Mouse (Mus musculus): ENCODE measurements at regions not wholly inside any gene's neighbourhood (a gene's known extent, or its start where the extent isn't known, plus 50 kb on each side); places are given as distances from the start of the nearest gene placed in this dataset.
A peak's percentile ranks its signal among the peaks of the same experiment; 100 is the strongest.
"Not testable (repeated sequence)": the region's sequence is repeated elsewhere in the genome, so short reads cannot be mapped to it uniquely, and the experiment has no call there.

DNA sequence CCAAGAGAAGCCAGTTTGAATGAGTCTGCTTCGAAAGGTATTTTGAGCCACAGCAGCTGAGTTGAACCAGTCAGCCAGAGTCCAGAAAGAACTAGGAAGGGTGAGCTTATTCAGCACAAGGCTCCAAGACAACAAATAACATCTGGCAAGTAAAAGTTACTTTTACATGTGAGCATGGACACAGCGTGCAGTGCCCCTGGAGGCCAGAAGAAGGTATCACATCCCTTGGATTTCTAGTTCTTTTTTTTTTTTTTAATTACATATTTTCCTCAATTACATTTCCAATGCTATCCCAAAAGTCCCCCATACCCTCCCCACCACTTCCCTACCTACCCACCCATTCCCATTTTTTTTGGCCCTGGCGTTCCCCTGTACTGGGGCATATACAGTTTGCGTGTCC, 367.4 kb downstream of the Gm9008 start:
- peak; percentile 46; the same call in 1 of the 2 replicates for TF ChIP-seq CTCF (IDR thresholded peaks at IDR 0.05; ENCODE audit: borderline replicate concordance, extremely low read depth, insufficient read depth, insufficient read length)
- not testable (repeated sequence) for DNase-seq (ENCODE audit: low read depth)

DNA sequence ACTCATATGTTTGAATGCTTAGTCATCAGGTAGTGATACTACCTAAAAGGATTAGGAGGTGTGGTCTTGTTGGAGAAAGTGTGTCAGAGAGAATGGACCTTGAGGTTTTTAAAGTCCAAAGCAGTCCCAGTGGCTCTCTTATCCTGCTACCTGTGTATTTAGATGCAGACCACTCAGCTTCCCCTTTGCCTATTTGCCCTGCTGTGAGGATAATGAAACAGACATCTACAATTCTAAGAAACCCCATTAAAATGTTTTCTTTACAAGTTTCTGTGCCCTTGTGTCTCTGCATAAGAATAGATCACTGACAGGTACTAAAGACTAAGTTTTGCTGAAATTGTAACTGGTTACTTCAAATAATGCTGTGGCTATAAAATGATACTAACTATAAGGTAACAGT, 381.8 kb downstream of the Gm9008 start:
- TF ChIP-seq CTCF (IDR thresholded peaks at IDR 0.05; ENCODE audit: borderline replicate concordance, extremely low read depth, insufficient read depth, insufficient read length) (no peak), POLR2A (IDR thresholded peaks at IDR 0.05; ENCODE audit: borderline replicate concordance, extremely low read depth, insufficient read depth, insufficient read length, poor library complexity, severe bottlenecking) (no peak)
- no peak for DNase-seq (ENCODE audit: low read depth)

DNA sequence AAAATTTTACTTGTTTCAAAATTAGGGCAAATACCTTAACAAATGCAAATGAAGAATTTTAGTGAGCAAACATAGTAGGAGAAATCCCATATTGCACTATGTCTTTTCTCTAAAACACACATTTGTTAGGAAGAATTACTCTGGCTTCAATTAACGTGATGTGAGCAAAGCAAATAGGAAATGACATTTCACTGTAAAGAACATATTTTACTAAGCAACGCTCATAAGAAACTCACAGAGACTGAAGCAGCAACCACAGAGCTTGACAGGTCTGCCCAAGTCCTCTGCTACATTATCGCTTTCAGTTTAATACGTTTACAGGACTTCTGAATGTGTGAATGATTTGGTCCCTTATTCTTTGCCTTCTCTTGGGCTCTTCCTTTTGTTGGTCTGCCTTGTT, 383.2 kb downstream of the Gm9008 start:
- DNase-seq (ENCODE audit: low read depth) = no peak
- TF ChIP-seq CTCF (IDR thresholded peaks at IDR 0.05; ENCODE audit: borderline replicate concordance, extremely low read depth, insufficient read depth, insufficient read length) (no peak), POLR2A (IDR thresholded peaks at IDR 0.05; ENCODE audit: borderline replicate concordance, extremely low read depth, insufficient read depth, insufficient read length, poor library complexity, severe bottlenecking) (no peak)

DNA sequence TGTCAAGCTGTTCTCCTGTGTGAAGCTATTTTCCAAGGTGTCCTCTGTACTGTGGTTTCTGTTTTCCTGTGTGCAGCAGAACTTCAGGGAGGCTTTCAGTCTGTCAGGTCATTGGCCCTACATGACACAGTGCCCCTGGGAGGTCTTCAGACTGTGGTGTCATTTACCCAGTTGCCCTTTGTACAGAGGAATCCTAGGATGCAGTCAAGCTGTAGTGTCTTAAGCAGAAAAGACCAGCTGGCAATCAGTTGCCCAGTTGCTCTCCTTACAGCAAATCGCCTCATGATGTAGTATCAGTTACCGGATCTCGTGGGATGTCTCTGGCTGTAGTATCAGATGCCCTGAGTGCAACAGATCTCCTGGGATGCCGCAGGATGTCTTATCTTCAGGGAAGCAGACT, 432.2 kb downstream of the Gm9008 start:
- no peak for DNase-seq (ENCODE audit: low read depth)
- TF ChIP-seq CTCF (IDR thresholded peaks at IDR 0.05; ENCODE audit: borderline replicate concordance, extremely low read depth, insufficient read depth, insufficient read length) (no peak), POLR2A (IDR thresholded peaks at IDR 0.05; ENCODE audit: borderline replicate concordance, extremely low read depth, insufficient read depth, insufficient read length, poor library complexity, severe bottlenecking) (no peak)

DNA sequence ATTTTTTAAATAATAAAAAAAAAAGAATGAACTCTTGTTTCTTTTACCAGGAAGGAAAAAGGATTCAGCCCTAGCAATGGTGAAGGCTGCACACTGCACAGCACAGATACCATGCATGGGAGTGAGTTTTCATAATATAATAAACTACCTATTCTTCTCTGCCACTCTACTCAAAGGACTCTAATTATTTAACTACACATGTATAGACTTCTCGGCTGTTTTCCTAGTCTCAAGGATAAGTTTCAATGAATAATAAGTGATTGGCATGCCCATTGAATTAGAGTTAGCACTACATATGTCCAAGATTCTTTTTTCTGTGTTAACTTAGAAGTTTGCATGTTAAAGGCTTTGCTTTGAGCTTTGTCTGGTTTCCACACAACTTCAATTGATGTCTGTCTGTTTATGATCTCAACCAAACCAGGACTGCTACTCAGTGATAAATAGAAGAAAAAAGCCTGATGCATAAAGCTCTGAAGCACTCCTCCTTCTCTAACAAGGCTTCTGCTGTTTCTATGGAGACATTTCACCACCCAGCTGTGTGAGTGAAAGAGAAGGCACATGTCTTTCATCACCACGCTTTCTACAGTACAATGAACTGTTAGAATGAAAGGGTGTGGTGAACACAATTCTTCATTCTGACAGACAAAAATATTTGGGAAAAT, 444.8 kb downstream of the Gm9008 start:
- DNase-seq (ENCODE audit: low read depth) = peak; percentile 84
- TF ChIP-seq CTCF (IDR thresholded peaks at IDR 0.05; ENCODE audit: borderline replicate concordance, extremely low read depth, insufficient read depth, insufficient read length) = no peak
- TF ChIP-seq POLR2A (IDR thresholded peaks at IDR 0.05; ENCODE audit: borderline replicate concordance, extremely low read depth, insufficient read depth, insufficient read length, poor library complexity, severe bottlenecking) = no peak

DNA sequence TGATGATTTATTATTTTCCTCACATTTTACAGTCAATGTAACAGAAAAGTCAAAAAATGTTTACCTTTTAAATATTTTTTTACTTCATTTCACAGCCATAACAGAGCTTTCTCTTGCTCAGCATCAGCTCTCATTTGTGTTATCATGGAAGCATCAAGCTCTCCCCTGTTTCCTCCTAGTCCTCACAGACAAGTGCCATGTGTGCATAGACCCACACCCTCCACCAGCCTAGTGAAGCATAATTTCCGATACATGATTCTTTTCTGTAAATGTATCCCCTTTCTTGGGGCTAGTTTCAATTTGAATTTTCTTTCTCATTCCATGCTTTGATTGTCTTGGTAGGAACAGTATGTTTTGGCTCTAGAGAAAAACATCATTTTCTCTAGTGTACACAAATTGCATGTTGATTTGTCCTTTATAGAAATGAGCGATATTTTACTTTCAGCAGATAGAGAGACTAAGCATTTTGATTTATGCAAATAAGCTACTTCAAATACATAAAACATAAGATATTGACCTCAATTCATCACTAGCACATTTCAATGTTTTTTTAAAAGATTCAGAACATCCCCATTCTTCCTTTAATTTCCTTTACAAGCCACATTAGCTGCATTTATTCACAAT, 489.7 kb downstream of the Gm9008 start:
- peak; percentile 59 for DNase-seq (ENCODE audit: low read depth)
- TF ChIP-seq CTCF (IDR thresholded peaks at IDR 0.05; ENCODE audit: borderline replicate concordance, extremely low read depth, insufficient read depth, insufficient read length) = no peak
- TF ChIP-seq POLR2A (IDR thresholded peaks at IDR 0.05; ENCODE audit: borderline replicate concordance, extremely low read depth, insufficient read depth, insufficient read length, poor library complexity, severe bottlenecking) = no peak

Data from brain, embryonic 14.5 days (tissue).